Mouse (Mus musculus) kidney, postnatal 0 days (tissue): Measurements from ENCODE around the gene Casp7. TPM values are rescaled to one million over a fixed set of nuclear protein-coding genes. Genes with fewer than 3 reads are reported as not detected.

Source experiments
- ATAC-seq: fragments of 200-750 bp; cut with Nextera tagmentation; replicated peaks from 2 replicates; pipeline ENCODE4 v1.8.0; 2017; ENCODE audit warnings: low read depth, moderate number of reproducible peaks, moderate TSS enrichment, moderate library complexity; ENCODE audit not compliant: low FRiP score
- DNase-seq: peaks from one replicate; pipeline ENCODE4 v3.0.0-alpha.2; 2016; ENCODE audit warnings: low spot score
- H3K27ac ChIP-seq: fragments of 300-500 bp; sonication (generic); 2 replicates; pipeline ENCODE4 v1.5.1; 2014; ENCODE audit warnings: mild to moderate bottlenecking
- H3K27me3 ChIP-seq: fragments of 300-500 bp; sonication (generic); 2 replicates; pipeline ENCODE4 v1.6.1; 2014; ENCODE audit warnings: low read length, mixed read lengths; ENCODE audit not compliant: insufficient read depth
- H3K36me3 ChIP-seq: fragments of 300-500 bp; sonication (generic); 2 replicates; pipeline ENCODE4 v1.6.1; 2014; ENCODE audit warnings: low read length, mixed read lengths; ENCODE audit not compliant: insufficient read depth
- H3K4me1 ChIP-seq: fragments of 300-500 bp; sonication (generic); replicated peaks from 2 replicates; pipeline ENCODE4 v1.6.1; 2014; ENCODE audit warnings: antibody characterized with exemption, low read length, mixed read lengths; ENCODE audit not compliant: insufficient read depth
- H3K4me2 ChIP-seq: fragments of 300-500 bp; sonication (generic); 2 replicates; pipeline ENCODE4 v1.6.1; 2014; ENCODE audit warnings: mild to moderate bottlenecking, low read length, moderate library complexity, mixed read lengths
- H3K4me3 ChIP-seq: fragments of 300-500 bp; sonication (generic); replicated peaks from 2 replicates; pipeline ENCODE4 v1.5.1; 2014; ENCODE audit warnings: low read depth, low read length
- H3K9ac ChIP-seq: fragments of 300-500 bp; sonication (generic); 2 replicates; pipeline ENCODE4 v1.6.1; 2014; ENCODE audit warnings: low read depth, low read length
- H3K9me3 ChIP-seq: fragments of 300-500 bp; sonication (generic); replicated peaks from 2 replicates; pipeline ENCODE4 v1.6.1; 2016; ENCODE audit warnings: low read length, inconsistent platforms, mixed read lengths
- CTCF ChIP-seq: IDR thresholded peaks from 2 replicates; pipeline ENCODE4 v1.5.1; 2016; ENCODE audit warnings: antibody characterized with exemption, low read depth, mild to moderate bottlenecking, moderate library complexity
- WGBS: fragments of 180-500 bp; shearing (Covaris S2); extraction: QIAGEN DNeasy Blood & Tissue Kit; methylation state at CpG from one replicate; pipeline ENCODE4 v1.1.7; 2014; 5-methylcytosine and 5-hydroxymethylcytosine counted together
- polyA plus RNA-seq: library from polyadenylated mRNA; unstranded; fragments of >200 nt; fragmentation: Nextera tagmentation; extraction: Ambion mirVana; gene quantifications from 2 replicates; pipeline ENCODE4 v1.2.1, GENCODE M21; 2015

The Casp7 gene
- polyA plus RNA-seq, 1 experiment from 2014 or later, result 24.2 TPM

DNA sequence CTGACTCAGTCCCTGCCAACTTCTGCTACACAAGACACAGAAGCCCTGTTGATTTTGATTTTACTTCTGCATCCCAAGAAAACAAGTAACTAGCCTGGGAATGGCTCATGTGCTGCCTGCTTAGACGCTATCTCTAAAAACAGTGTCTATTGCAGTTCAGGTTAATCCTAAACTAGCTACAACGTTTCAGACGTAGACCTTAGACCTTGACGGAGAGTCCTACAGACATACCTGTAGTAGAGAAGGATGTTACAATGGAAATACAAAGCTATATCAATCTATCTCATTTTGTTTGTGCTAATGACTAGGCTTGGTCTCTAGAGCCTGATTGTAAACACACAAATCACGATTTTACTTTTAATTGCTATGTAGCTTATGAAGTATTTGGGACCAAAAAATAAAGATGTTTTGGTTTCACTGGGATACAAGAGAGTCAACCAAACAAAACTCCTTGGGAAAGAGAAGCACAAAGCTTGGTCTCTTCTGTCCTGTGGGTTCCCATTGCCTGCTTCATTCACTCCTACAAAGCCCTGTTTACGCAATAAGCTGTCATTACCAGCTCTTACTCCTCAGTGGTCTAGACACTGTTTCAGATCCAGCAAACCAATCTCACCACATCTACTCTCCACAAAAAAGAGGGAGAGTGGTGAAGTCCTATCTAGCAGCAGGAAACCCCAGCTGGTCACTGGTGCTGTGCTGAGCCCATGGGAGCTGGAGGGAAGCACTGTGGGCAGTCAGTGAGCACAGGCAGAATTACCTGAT lies 26.4 kb upstream of the Casp7 start:
- no peaks in the 10 kb centered on the region for H3K4me1 ChIP-seq
- H3K4me3 ChIP-seq, result no peak overlapping the region
- H3K4me2 ChIP-seq, result no peak overlapping the region
- no peak for ATAC-seq
- no peak for TF ChIP-seq CTCF
- no peaks in the 10 kb centered on the region for H3K36me3 ChIP-seq
- no peaks in the 10 kb centered on the region for H3K9me3 ChIP-seq
- no peak for DNase-seq
- no peaks in the 10 kb centered on the region for H3K27me3 ChIP-seq
- H3K27ac ChIP-seq, result no peak overlapping the region
- H3K9ac ChIP-seq, result no peak overlapping the region
- WGBS, result 75% methylated on average over 6 of the region's 6 CpGs

DNA sequence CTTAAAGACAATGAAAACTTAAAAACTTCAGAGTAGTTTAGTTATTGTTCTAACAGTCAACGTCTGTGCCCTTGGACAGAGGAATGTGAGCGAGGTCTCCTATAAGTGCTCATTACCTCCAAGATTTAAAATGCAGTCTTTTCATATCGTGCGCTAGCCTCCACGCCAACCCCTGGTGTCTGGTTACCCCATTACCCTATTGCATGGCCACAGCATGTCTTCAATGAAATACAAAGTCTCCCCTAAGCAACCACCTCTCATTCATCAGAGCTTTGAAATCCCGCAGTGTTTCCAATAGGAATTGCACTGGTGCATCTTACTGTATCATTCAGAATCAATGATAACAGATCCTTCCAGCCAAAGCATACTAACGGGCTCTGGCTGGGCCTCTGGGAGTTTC lies 24.7 kb upstream of the Casp7 start:
- Histone ChIP-seq H3K9ac (no peak overlapping the region), H3K27ac (no peak overlapping the region), H3K4me3 (no peak overlapping the region), H3K9me3 (no peaks in the 10 kb centered on the region), H3K27me3 (no peaks in the 10 kb centered on the region), H3K4me1 (no peaks in the 10 kb centered on the region), H3K36me3 (no peaks in the 10 kb centered on the region), H3K4me2 (no peak overlapping the region)
- no peak for ATAC-seq
- 76% methylated on average over 7 of the region's 7 CpGs for WGBS
- DNase-seq, result no peak
- no peak for TF ChIP-seq CTCF

DNA sequence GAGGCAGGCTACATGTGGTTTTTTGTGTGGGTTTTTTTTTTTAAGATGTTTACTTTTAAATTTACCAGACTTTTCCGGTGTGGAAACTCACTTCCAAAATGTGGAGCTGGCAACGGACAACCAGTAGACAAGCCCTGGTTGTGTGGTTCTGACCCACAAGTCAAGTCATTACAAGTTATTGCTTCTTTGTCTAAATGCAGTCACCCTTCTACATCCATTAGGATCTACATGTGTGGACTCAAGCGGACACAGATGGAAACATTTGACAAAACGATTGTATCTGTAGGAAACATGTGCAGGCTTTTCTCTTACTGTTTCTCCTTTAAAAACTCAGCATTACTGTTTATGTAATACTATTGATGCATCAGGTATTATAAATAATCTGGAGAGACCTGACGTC lies 23.7 kb upstream of the Casp7 start:
- no peaks in the 10 kb centered on the region for H3K4me1 ChIP-seq
- 92% methylated on average over 5 of the region's 5 CpGs for WGBS
- no peaks in the 10 kb centered on the region for H3K27me3 ChIP-seq
- no peak overlapping the region for H3K4me2 ChIP-seq
- H3K4me3 ChIP-seq, result no peak overlapping the region
- no peak overlapping the region for H3K27ac ChIP-seq
- H3K9ac ChIP-seq, result no peak overlapping the region
- no peaks in the 10 kb centered on the region for H3K36me3 ChIP-seq
- DNase-seq, result no peak
- TF ChIP-seq CTCF, result no peak
- no peaks in the 10 kb centered on the region for H3K9me3 ChIP-seq
- ATAC-seq, result no peak

DNA sequence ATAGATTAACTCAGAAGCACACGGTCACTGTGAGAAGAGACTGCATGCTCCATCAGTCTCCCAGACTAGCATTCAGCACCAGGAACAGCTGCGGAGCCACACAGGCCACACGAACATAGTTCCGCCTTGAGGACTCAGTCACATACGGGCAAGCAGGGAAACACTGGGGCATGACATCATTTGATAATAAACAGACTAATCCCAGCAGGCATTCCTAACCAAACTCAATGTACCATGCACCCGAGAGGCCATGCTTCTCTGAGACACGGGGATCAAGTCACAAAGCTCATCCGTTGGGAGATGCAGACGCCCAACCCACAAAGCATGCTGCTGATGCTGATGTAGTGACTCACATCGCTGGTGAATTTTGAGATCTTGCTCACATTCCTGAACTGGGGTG lies 22.9 kb upstream of the Casp7 start:
- peak; percentile 35 for DNase-seq
- Histone ChIP-seq H3K36me3 (no peaks in the 10 kb centered on the region), H3K4me2 (no peak overlapping the region), H3K27me3 (no peaks in the 10 kb centered on the region), H3K4me3 (no peak overlapping the region), H3K4me1 (no peaks in the 10 kb centered on the region), H3K9ac (no peak overlapping the region), H3K27ac (no peak overlapping the region), H3K9me3 (no peaks in the 10 kb centered on the region)
- no peak for TF ChIP-seq CTCF
- ATAC-seq, result peak; percentile 52
- WGBS, result 40% methylated on average over 10 of the region's 10 CpGs

DNA sequence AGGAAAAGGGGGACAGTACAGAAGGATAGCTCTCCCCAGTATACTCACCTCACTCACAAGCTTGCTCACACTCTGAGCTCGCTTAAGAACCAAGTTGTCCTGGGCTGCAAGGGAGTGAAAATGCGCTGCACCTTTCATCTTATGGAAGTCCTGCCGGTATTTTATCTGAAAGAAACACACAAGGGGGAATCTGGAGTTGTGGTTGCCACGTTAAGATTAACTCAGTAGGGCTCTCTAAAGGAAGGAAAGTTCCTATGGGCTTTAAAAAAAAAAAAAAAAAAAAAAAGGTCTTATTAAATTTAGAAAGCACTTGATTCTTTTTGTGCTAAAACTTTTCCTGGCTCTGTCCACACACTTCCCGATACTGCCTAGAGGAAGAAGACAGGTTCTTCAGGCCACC lies 18.9 kb upstream of the Casp7 start:
- 84% methylated on average over 5 of the region's 5 CpGs for WGBS
- no peak for TF ChIP-seq CTCF

DNA sequence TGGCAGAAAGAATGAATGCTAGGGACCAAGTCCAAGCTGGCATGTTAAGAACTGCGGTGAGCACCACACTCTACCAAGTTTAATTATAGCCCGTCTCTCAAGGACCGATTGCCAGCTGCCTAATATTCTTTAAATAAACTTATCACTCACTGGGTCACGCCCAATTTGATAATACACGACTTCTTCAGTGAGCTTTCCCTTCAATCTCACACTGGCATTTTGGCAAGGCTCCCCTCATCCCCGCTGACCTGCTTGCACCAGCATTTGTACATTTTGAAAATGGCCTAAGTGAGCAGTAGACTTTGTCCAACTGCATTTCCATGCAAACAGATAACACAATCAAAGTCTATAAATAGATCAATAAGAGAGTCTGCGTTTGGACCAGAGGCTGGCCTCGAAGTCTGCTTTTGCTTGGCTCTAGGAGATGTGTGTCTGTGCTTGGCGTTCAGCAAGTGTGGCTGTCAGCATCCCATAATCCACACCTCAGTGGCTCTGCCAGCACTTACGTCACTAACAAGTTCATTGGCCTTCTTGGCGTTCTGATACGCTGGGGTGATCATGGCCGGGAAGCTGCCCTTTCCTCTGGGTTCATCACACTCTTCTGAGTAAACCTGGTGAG lies 18.3 kb upstream of the Casp7 start:
- Histone ChIP-seq H3K9ac (no peak overlapping the region), H3K4me3 (no peak overlapping the region), H3K27ac (no peak overlapping the region), H3K4me2 (no peak overlapping the region), H3K4me1 (no peaks in the 10 kb centered on the region), H3K36me3 (no peaks in the 10 kb centered on the region), H3K27me3 (no peaks in the 10 kb centered on the region), H3K9me3 (no peaks in the 10 kb centered on the region)
- DNase-seq (no peak), ATAC-seq (no peak)
- 72% methylated on average over 13 of the region's 13 CpGs for WGBS
- no peak for TF ChIP-seq CTCF

More for the DNA sequence above, 18.9 kb upstream of the Casp7 start:
- ATAC-seq (no peak), DNase-seq (no peak)
- H3K27me3 ChIP-seq, result no peaks in the 10 kb centered on the region
- H3K9ac ChIP-seq, result no peak overlapping the region
- H3K4me3 ChIP-seq, result no peak overlapping the region
- H3K36me3 ChIP-seq, result no peaks in the 10 kb centered on the region
- H3K4me2 ChIP-seq, result no peak overlapping the region
- H3K27ac ChIP-seq, result no peak overlapping the region
- H3K9me3 ChIP-seq, result no peaks in the 10 kb centered on the region
- H3K4me1 ChIP-seq, result no peaks in the 10 kb centered on the region

DNA sequence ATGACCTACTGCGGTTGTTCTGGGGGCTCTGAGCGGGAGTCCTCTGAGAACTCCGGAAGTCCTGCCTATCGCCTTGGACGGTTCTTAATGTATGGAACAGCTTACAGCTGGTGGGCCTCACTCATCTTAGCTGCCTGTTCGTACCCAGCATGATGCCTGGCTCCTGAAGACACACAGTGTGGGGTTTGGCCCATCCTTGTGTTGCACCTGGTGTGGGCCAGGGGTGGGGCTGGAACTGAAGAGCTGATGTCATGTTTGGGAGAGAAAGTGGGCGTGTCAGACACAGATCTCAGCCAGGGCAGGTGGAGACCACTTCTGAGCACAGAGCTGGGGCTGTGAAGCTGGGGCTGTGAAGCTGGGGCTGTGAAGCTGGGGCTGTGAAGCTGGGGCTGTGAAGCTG lies 16.6 kb upstream of the Casp7 start:
- no peaks in the 10 kb centered on the region for H3K9me3 ChIP-seq
- ATAC-seq, result no peak
- TF ChIP-seq CTCF, result no peak
- no peak overlapping the region for H3K9ac ChIP-seq
- no peak overlapping the region for H3K4me3 ChIP-seq
- DNase-seq, result no peak
- WGBS, result 79% methylated on average over 7 of the region's 7 CpGs
- H3K4me1 ChIP-seq, result no peaks in the 10 kb centered on the region
- H3K27me3 ChIP-seq, result no peaks in the 10 kb centered on the region
- H3K36me3 ChIP-seq, result no peaks in the 10 kb centered on the region
- H3K4me2 ChIP-seq, result no peak overlapping the region
- H3K27ac ChIP-seq, result no peak overlapping the region
